Mouse (Mus musculus) neural tube, embryonic 14.5 days (tissue): ENCODE data around the gene Cyp2d22. TPM values are rescaled to one million over a fixed set of nuclear protein-coding genes. Genes with fewer than 3 reads are reported as not detected.
"Not testable (repeated sequence)": the region's sequence is repeated elsewhere in the genome, so short reads cannot be mapped to it uniquely, and the experiment has no call there.

ENCODE experiments used
- ATAC-seq: fragments of 200-750 bp; cut with Nextera tagmentation; 2 replicates; pipeline ENCODE4 v1.8.0; 2017; ENCODE audit warnings: low read depth, mild to moderate bottlenecking, moderate TSS enrichment, moderate library complexity
- H3K27ac ChIP-seq: fragments of 300-500 bp; sonication (generic); 2 replicates; pipeline ENCODE4 v1.5.1; 2014; ENCODE audit warnings: low read depth, mild to moderate bottlenecking, control low read depth, low read length, moderate library complexity, mixed read lengths
- H3K27me3 ChIP-seq: fragments of 300-500 bp; sonication (generic); 2 replicates; pipeline ENCODE4 v1.6.1; 2014; ENCODE audit warnings: low read length; ENCODE audit not compliant: control insufficient read depth, insufficient read depth
- H3K36me3 ChIP-seq: fragments of 300-500 bp; sonication (generic); 2 replicates; pipeline ENCODE4 v1.6.1; 2014; ENCODE audit warnings: low read length, mixed read lengths; ENCODE audit not compliant: control insufficient read depth, insufficient read depth
- H3K4me1 ChIP-seq: fragments of 300-500 bp; sonication (generic); 2 replicates; pipeline ENCODE4 v1.6.1; 2014; ENCODE audit warnings: low read length; ENCODE audit not compliant: control insufficient read depth, insufficient read depth
- H3K4me2 ChIP-seq: fragments of 300-500 bp; sonication (generic); 2 replicates; pipeline ENCODE4 v1.6.1; 2014; ENCODE audit warnings: mild to moderate bottlenecking, low read depth, low read length, control low read depth
- H3K4me3 ChIP-seq: fragments of 300-500 bp; sonication (generic); 2 replicates; pipeline ENCODE4 v1.5.1; 2014; ENCODE audit warnings: low read depth, low read length, control low read depth, mixed read lengths
- H3K9ac ChIP-seq: fragments of 300-500 bp; sonication (generic); replicated peaks from 2 replicates; pipeline ENCODE4 v1.6.1; 2014; ENCODE audit warnings: low read depth, mild to moderate bottlenecking, control low read depth, low read length, mixed read lengths
- H3K9me3 ChIP-seq: fragments of 300-500 bp; sonication (generic); 2 replicates; pipeline ENCODE4 v1.6.1; 2016; ENCODE audit warnings: low read length; ENCODE audit not compliant: control insufficient read depth
- WGBS: fragments of 180-500 bp; shearing (Covaris S2); extraction: QIAGEN DNeasy Blood & Tissue Kit; methylation state at CpG from one replicate; pipeline ENCODE4 v1.1.7; 2014; 5-methylcytosine and 5-hydroxymethylcytosine counted together
- polyA plus RNA-seq: library from polyadenylated mRNA; unstranded; fragments of >200 nt; fragmentation: Nextera tagmentation; extraction: Ambion mirVana; gene quantifications from 2 replicates; pipeline ENCODE4 v1.2.1, GENCODE M21; 2014

The Cyp2d22 gene
- polyA plus RNA-seq, 1 experiment from 2014 or later = 0.99 TPM

GRCm38 (mm10) chr15:82403606-82404005, 23.5 kb upstream of the Cyp2d22 start:
- Histone ChIP-seq H3K4me2 (no peak overlapping the region), H3K9me3 (no peaks in the 10 kb centered on the region), H3K27ac (no peak overlapping the region), H3K9ac (no peak overlapping the region), H3K4me1 (no peaks in the 10 kb centered on the region), H3K27me3 (no peaks in the 10 kb centered on the region), H3K36me3 (no peaks in the 10 kb centered on the region), H3K4me3 (no peak overlapping the region)
- 94% methylated on average over 9 of the region's 9 CpGs for WGBS
- ATAC-seq = no peak

GRCm38 (mm10) chr15:82402741-82403140, 22.7 kb upstream of the Cyp2d22 start:
- Histone ChIP-seq H3K27me3 (no peaks in the 10 kb centered on the region), H3K4me2 (no peak overlapping the region), H3K9me3 (no peaks in the 10 kb centered on the region), H3K4me1 (no peaks in the 10 kb centered on the region), H3K9ac (no peak overlapping the region), H3K4me3 (no peak overlapping the region), H3K27ac (no peak overlapping the region), H3K36me3 (no peaks in the 10 kb centered on the region)
- no peak for ATAC-seq
- 88% methylated on average over 6 of the region's 6 CpGs for WGBS

- H3K9ac ChIP-seq = no peak overlapping the region
- no peak overlapping the region for H3K4me2 ChIP-seq
- H3K4me3 ChIP-seq = no peak overlapping the region
- no peaks in the 10 kb centered on the region for H3K4me1 ChIP-seq
- ATAC-seq = no peak
- H3K27me3 ChIP-seq = no peaks in the 10 kb centered on the region
- H3K27ac ChIP-seq = no peak overlapping the region
- H3K9me3 ChIP-seq = no peaks in the 10 kb centered on the region
- H3K36me3 ChIP-seq = no peaks in the 10 kb centered on the region
Observed at GRCm38 (mm10) chr15:82402106-82402505, 22.0 kb upstream of the Cyp2d22 start.

- H3K4me2 ChIP-seq = no peak overlapping the region
- no peaks in the 10 kb centered on the region for H3K4me1 ChIP-seq
- H3K27ac ChIP-seq = no peak overlapping the region
- H3K36me3 ChIP-seq = no peaks in the 10 kb centered on the region
- H3K9ac ChIP-seq = no peak overlapping the region
- ATAC-seq = no peak
- 14% methylated on average over 2 of the region's 2 CpGs for WGBS
- no peaks in the 10 kb centered on the region for H3K27me3 ChIP-seq
- no peaks in the 10 kb centered on the region for H3K9me3 ChIP-seq
- no peak overlapping the region for H3K4me3 ChIP-seq
Observed at GRCm38 (mm10) chr15:82401516-82401915, 21.5 kb upstream of the Cyp2d22 start.

- not testable (repeated sequence) for H3K27me3 ChIP-seq, H3K4me3 ChIP-seq, H3K9ac ChIP-seq, ATAC-seq, H3K36me3 ChIP-seq, H3K9me3 ChIP-seq, H3K4me2 ChIP-seq, H3K27ac ChIP-seq, H3K4me1 ChIP-seq
- WGBS = 95% methylated on average over 3 of the region's 3 CpGs
Observed at GRCm38 (mm10) chr15:82395955-82396354, 15.9 kb upstream of the Cyp2d22 start.

- not testable (repeated sequence) for H3K9ac ChIP-seq, H3K4me3 ChIP-seq, H3K27me3 ChIP-seq, H3K9me3 ChIP-seq, ATAC-seq, H3K4me2 ChIP-seq, H3K27ac ChIP-seq, H3K4me1 ChIP-seq, H3K36me3 ChIP-seq
- 82% methylated on average over 2 of the region's 2 CpGs for WGBS
Observed at GRCm38 (mm10) chr15:82393922-82394321, 13.9 kb upstream of the Cyp2d22 start, which contains the start of gene Cyp2d11. Gene Cyp2d11 (minus strand): TSS chr15:82394022.

- H3K9ac ChIP-seq, H3K9me3 ChIP-seq, H3K4me1 ChIP-seq, H3K36me3 ChIP-seq, H3K4me3 ChIP-seq, ATAC-seq, H3K4me2 ChIP-seq, H3K27ac ChIP-seq, H3K27me3 ChIP-seq: not testable (repeated sequence)
- WGBS = 93% methylated on average over 10 of the region's 10 CpGs
Observed at GRCm38 (mm10) chr15:82389916-82390315, 9.9 kb upstream of the Cyp2d22 start.

GRCm38 (mm10) chr15:82385729-82386128, 5.7 kb upstream of the Cyp2d22 start:
- Histone ChIP-seq H3K27ac (no peak overlapping the region), H3K9ac (no peak overlapping the region), H3K4me1 (no peaks in the 10 kb centered on the region), H3K9me3 (no peaks in the 10 kb centered on the region), H3K4me2 (no peak overlapping the region), H3K36me3 (no peaks in the 10 kb centered on the region), H3K27me3 (no peaks in the 10 kb centered on the region), H3K4me3 (no peak overlapping the region)
- no peak for ATAC-seq
- WGBS = 92% methylated on average over 2 of the region's 2 CpGs

- Histone ChIP-seq H3K4me1 (no peaks in the 10 kb centered on the region), H3K4me2 (no peak overlapping the region), H3K27me3 (no peaks in the 10 kb centered on the region), H3K9ac (no peak overlapping the region), H3K36me3 (no peaks in the 10 kb centered on the region), H3K27ac (no peak overlapping the region), H3K9me3 (no peaks in the 10 kb centered on the region), H3K4me3 (no peak overlapping the region)
- ATAC-seq = no peak
- 95% methylated on average over 2 of the region's 2 CpGs for WGBS
Observed at GRCm38 (mm10) chr15:82382441-82382840, 2.4 kb upstream of the Cyp2d22 start.

GRCm38 (mm10) chr15:82380714-82381062, 628 bp upstream of the Cyp2d22 start:
- Histone ChIP-seq H3K4me3 (peak overlapping the region; percentile 22; the same call in 1 of the 2 replicates), H3K36me3 (no peaks in the 10 kb centered on the region), H3K4me1 (no peaks in the 10 kb centered on the region), H3K27me3 (no peaks in the 10 kb centered on the region), H3K27ac (no peak overlapping the region), H3K4me2 (peak overlapping the region; percentile 52), H3K9me3 (no peaks in the 10 kb centered on the region), H3K9ac (no peak overlapping the region)
- 32% methylated on average over 7 of the region's 7 CpGs for WGBS
- ATAC-seq = no peak
